Mouse (Mus musculus) olfactory bulb, adult 2 months (tissue): ENCODE data around the gene Ppp2r3a. TPM values are rescaled to one million over a fixed set of nuclear protein-coding genes. Genes with fewer than 3 reads are reported as not detected.

Experiments used
- H3K27ac ChIP-seq: fragments of 200-500 bp; 2 replicates; pipeline ENCODE4 v1.5.1; 2012; ENCODE audit warnings: low read depth, low read length; ENCODE audit not compliant: insufficient read depth
- H3K4me1 ChIP-seq: fragments of 200-500 bp; 2 replicates; pipeline ENCODE4 v1.6.1; 2012; ENCODE audit warnings: low read length; ENCODE audit not compliant: control insufficient read depth, insufficient read depth
- H3K4me3 ChIP-seq: fragments of 200-500 bp; 2 replicates; pipeline ENCODE4 v1.5.1; 2012; ENCODE audit warnings: mild to moderate bottlenecking, low read depth, low read length, moderate library complexity; ENCODE audit not compliant: insufficient read depth
- CTCF ChIP-seq: fragments of 200-500 bp; IDR thresholded peaks from 2 replicates; pipeline ENCODE4 v1.5.1; 2012; ENCODE audit warnings: low read depth, mild to moderate bottlenecking, low read length, moderate library complexity; ENCODE audit not compliant: insufficient read depth
- POLR2A ChIP-seq: fragments of 200-500 bp; IDR thresholded peaks from 2 replicates; pipeline ENCODE4 v1.6.1; 2012; ENCODE audit warnings: mild to moderate bottlenecking, low read depth, low read length, moderate library complexity; ENCODE audit not compliant: insufficient read depth
- WGBS: fragments of 180-500 bp; shearing (Covaris S2); methylation state at CpG from one replicate; pipeline ENCODE4 v1.1.7; 2018; 5-methylcytosine and 5-hydroxymethylcytosine counted together
- polyA plus RNA-seq: library from polyadenylated mRNA; stranded (reverse); fragments of >200 nt; gene quantifications from 2 replicates; pipeline ENCODE4 v1.2.4, GENCODE M21; 2012; ENCODE audit warnings: low replicate concordance; ENCODE audit not compliant: missing spikeins, insufficient read depth, insufficient read length

Ppp2r3a gene
- polyA plus RNA-seq, 1 experiment, result 68.1 TPM

DNA sequence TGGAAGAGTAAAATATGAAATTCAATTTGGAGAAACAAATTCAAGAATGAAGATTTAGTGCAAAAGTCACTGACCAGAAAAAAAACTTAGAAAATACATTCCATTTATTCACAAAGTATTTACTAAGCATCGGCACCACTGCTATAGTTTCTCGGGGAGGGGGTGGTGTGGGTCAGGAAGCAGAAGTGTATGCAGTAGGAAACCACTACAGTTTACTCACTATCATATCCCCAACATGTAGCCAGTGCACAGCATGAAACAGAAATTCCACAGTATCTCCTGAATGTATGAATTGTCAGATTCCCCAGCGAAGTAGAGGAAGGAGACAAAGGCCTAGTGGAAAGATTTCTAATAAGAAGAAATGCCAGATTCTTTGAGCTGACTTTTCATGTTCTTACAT is 11.4 kb downstream of the Ppp2r3a start:
- Histone ChIP-seq H3K4me3 (no peak overlapping the region), H3K27ac (no peak overlapping the region), H3K4me1 (no peaks in the 10 kb centered on the region)
- TF ChIP-seq POLR2A (no peak), CTCF (no peak)
- WGBS, result 77% methylated on average over 3 of the region's 3 CpGs

DNA sequence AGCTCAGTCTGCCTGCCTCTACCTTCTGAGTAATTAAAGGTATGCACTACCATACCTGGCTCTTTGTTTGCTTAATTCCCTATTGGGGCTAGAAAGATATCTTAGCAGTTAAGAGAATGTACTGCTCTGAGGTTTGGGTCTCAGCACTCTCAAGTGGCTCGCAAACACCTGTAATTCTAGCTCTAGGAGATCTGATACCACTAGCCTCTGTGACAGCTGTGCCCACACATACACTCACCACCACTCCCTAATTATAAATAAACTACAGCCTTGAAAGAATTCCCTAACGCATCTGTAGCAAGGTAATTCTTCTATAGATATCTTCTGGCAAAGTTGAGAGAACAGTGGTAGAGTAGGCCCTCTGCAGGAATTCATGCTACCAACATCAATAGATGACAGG is 15.8 kb downstream of the Ppp2r3a start:
- Histone ChIP-seq H3K4me1 (peaks cover 3% of the 10 kb centered on the region), H3K27ac (no peak overlapping the region), H3K4me3 (no peak overlapping the region)
- WGBS, result 58% methylated on average over 2 of the region's 2 CpGs
- TF ChIP-seq CTCF, result no peak
- TF ChIP-seq POLR2A, result no peak

DNA sequence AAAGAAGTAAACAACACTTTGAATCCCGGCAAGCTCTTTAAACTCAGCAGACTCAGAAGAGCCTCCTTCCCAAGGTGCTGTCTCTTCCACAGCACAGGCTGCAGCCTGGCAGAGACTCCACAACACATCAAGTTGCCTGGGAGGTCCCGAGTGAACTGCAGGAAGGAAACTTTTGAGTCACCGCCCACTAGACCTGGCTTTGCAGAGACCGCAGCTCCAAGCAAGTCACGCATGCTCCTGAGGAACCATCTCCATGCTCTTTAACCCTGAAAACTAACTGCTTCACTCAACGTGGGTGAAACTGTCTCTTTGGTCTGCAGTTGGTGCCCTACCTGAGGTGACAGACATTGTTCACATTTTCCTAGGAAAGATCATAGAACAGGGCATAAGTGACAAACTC is 19.6 kb downstream of the Ppp2r3a start:
- WGBS, result 67% methylated on average over 6 of the region's 6 CpGs
- TF ChIP-seq POLR2A, result no peak
- TF ChIP-seq CTCF, result no peak
- Histone ChIP-seq H3K4me3 (no peak overlapping the region), H3K27ac (no peak overlapping the region), H3K4me1 (peaks cover 3% of the 10 kb centered on the region)

DNA sequence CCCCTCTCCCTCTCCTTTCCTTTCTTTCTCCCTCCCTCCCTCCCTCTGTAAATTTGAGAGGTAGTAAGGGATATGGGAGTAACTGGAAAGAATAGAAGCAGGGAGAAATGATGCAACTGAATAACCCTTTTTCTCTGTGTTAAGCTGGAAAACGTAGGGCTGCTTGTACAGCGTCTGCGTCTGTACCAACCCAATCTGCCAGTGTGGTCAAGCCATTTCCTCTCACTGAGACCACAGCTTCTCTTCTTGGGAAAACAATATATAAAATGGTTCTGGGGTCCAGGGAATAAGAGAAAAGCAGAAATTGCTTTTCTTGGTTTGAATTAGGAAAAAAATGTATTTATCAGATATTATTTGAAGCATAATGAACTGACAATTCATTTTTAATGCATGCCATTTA is 21.6 kb downstream of the Ppp2r3a start:
- WGBS, result 88% methylated on average over 3 of the region's 3 CpGs
- Histone ChIP-seq H3K4me1 (peaks cover 3% of the 10 kb centered on the region), H3K4me3 (no peak overlapping the region), H3K27ac (no peak overlapping the region)
- TF ChIP-seq CTCF (no peak), POLR2A (no peak)

DNA sequence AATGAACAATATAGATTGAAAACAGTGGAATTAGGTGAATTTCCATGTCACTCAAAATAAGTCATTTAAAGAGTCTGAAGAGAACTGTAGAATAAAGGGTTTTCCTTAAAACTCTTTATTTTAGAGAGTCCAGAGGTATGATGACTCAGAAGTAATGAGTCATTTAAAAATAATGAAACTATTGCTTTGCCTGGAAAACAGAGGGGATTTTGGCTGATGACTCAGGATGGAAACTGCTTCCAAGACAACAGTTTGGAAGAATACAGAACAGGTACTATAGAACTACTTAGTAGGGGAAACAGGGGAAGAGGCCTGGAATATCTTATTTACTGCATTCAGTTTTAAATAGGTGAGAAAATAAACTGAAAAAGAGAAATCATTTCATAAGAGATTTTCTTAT is 22.7 kb downstream of the Ppp2r3a start:
- no peak for TF ChIP-seq CTCF
- no peak for TF ChIP-seq POLR2A
- H3K4me3 ChIP-seq, result no peak overlapping the region
- peaks cover 3% of the 10 kb centered on the region for H3K4me1 ChIP-seq
- H3K27ac ChIP-seq, result no peak overlapping the region

DNA sequence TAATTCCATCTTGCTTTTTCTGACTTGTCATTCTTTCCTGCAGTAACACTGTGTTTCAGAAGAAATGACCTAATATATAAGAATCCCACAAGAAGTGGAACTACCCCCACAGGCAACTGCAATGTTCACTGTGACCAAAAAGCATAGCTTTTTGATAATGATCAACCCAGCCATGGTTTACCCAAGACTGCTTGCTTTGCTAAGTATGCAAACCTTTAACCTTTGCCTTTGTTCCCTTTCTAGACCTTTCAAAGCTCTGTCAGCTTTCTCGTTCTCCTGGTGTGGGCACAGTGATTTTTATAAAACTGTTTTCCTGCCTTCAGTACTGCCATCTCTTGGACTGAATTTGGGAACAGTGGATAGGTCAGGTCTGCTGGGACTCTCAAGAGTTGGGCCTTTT is 43.6 kb downstream of the Ppp2r3a start:
- Histone ChIP-seq H3K4me1 (no peaks in the 10 kb centered on the region), H3K27ac (no peak overlapping the region), H3K4me3 (no peak overlapping the region)
- no peak for TF ChIP-seq POLR2A
- no peak for TF ChIP-seq CTCF
- WGBS, result 79% methylated on average over 1 of the region's 1 CpGs

DNA sequence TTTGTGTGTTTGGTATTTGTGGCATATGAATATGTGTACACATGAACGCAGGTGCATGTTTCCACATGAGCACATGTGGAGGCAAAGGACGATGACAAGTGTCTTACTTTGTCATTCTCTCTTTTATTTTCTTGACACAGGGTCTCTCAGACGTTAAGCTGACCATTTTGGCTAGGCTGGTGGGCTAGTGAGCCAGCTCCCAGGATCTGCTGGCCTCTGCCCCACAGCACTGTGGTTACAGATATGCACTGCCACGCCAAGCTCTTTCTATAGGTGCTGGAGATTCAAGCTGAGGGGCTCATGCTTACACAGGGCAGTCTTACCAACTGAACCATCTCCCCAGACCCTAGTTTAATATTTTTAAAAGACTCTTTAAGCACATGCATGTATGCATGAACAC is 45.1 kb downstream of the Ppp2r3a start:
- no peak overlapping the region for H3K4me3 ChIP-seq
- TF ChIP-seq CTCF, result no peak
- TF ChIP-seq POLR2A, result no peak
- H3K27ac ChIP-seq, result no peak overlapping the region
- no peaks in the 10 kb centered on the region for H3K4me1 ChIP-seq
- 85% methylated on average over 4 of the region's 4 CpGs for WGBS

DNA sequence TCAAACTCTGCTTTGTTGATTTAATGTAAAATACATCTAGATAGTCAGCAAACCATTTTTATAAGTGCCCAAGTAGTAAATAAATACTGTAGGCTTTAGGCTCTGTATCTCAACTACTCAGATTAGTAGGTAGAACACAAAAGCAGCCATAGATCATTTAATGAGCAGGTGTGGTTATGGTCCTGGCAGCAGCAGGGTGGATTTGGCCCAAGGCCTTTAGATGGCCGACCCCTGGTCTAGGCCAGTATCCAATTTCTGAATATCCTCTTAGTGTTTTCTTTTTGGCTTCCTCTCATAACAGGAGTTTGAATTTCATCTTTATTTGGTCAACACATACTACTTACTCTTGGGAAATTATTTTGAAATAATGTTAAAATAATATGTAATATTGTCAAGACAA is 46.4 kb downstream of the Ppp2r3a start:
- 60% methylated on average over 1 of the region's 1 CpGs for WGBS
- Histone ChIP-seq H3K4me3 (no peak overlapping the region), H3K27ac (no peak overlapping the region), H3K4me1 (no peaks in the 10 kb centered on the region)
- no peak for TF ChIP-seq POLR2A
- no peak for TF ChIP-seq CTCF

DNA sequence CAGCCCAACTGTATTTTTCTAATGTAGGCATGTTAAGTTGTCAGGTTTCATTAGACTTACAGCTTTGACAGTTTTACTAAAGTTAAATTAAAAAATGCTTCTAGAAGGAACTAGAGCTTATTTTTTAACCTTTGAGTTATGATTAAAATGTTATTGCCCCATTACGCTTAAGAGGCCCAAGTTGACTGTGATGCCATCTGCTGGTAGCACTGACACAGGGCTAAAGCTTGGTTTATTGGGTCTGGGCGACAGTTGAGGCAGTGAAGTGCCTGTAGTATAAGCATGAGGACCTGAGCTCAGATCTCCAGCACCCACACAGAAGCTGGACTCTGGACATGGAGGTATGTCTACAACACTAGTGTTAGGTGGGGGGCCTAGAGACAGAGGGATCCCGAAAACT is 47.5 kb downstream of the Ppp2r3a start:
- WGBS, result 97% methylated on average over 3 of the region's 3 CpGs
- no peaks in the 10 kb centered on the region for H3K4me1 ChIP-seq
- no peak overlapping the region for H3K27ac ChIP-seq
- TF ChIP-seq POLR2A (no peak), CTCF (no peak)
- H3K4me3 ChIP-seq, result no peak overlapping the region

DNA sequence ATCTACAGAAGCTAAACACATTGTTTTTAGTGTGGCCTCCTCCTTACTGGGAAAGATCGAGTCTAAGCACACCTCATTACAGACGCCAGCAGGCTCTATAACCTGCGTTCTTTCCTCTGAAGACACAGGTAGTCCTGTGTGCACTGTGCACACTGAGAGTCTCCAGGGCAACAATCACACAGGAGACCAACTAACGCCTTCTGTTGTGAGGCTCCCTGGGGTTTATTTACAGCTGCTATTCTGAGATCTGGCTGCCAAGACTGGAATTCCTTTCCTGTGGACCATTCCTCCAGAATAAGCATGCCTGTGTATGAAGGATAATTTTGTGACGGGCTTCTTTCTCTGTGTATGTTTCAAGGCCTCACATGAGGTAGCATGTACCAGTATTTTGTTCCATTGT is 51.0 kb downstream of the Ppp2r3a start:
- Histone ChIP-seq H3K4me1 (no peaks in the 10 kb centered on the region), H3K27ac (no peak overlapping the region), H3K4me3 (no peak overlapping the region)
- 45% methylated on average over 5 of the region's 5 CpGs for WGBS
- TF ChIP-seq POLR2A, result no peak
- TF ChIP-seq CTCF, result no peak
